ENCODE assay signal across 12 mouse cellular contexts in the genomic region with DNA sequence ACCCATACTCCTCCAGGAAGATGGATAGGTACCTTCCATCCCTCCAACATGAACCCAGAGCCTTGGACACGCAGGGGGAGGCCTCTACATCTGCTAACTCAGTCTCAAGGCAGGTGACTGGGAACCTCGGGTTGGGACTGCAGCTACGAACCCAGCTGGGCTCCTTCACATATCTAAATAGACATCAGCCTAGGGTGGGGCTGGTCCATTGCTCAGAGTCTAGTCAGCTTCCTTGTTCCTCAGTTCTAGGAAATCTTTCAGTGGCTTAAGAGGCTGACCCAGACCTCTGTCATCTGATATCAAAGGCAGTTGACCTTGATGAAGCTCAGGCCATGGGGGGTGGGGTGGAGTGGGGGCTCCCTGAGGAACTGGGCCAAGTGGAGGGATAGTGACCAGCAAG.
"Had no signal": no experiment of that assay in that cellular context is flagged by ENCODE, and none has a peak within 500 bp of the region (broad histone marks: within the 10 kb centered on the region; RNA-seq: fewer than 3 reads in every experiment).

No protein-coding gene starts in this region.

- H3K4me1 ChIP-seq: midbrain, embryonic 12.5 days had no signal

- H3K27me3 ChIP-seq: kidney, embryonic 15.5 days; limb, embryonic 15.5 days had no signal

- H3K9ac ChIP-seq: kidney, embryonic 15.5 days; limb, embryonic 15.5 days; liver, embryonic 12.5 days; lung, embryonic 14.5 days; midbrain, embryonic 12.5 days had no signal

- H3K9me3 ChIP-seq: kidney, embryonic 15.5 days; limb, embryonic 15.5 days; liver, embryonic 12.5 days; midbrain, embryonic 12.5 days had no signal

- H3K4me2 ChIP-seq: kidney, embryonic 15.5 days; limb, embryonic 15.5 days; liver, embryonic 12.5 days; lung, embryonic 14.5 days; midbrain, embryonic 12.5 days had no signal

- H3K36me3 ChIP-seq: kidney, embryonic 15.5 days; limb, embryonic 15.5 days; liver, embryonic 12.5 days; midbrain, embryonic 12.5 days had no signal

- H3K4me3 ChIP-seq: kidney, embryonic 15.5 days; layer of hippocampus, adult 2 months; limb, embryonic 15.5 days; liver, embryonic 12.5 days; midbrain, embryonic 12.5 days had no signal

- H3K27ac ChIP-seq: kidney, embryonic 15.5 days; layer of hippocampus, adult 2 months; limb, embryonic 15.5 days; liver, embryonic 12.5 days; midbrain, embryonic 12.5 days had no signal

- ATAC-seq: liver, embryonic 12.5 days had no signal

- DNase-seq: kidney, adult 18-20 months; kidney, postnatal 4 days; lung, embryonic 14.5 days; lung, postnatal 14 days; right cerebral cortex, adult 18-20 months; right cerebral cortex, postnatal 25 days; thymus, postnatal 4 days had no signal
